Mouse (Mus musculus): Measurements from ENCODE around the gene Ccdc162. TPM values are rescaled to one million over a fixed set of nuclear protein-coding genes. Genes with fewer than 3 reads are reported as not detected.

Gene Ccdc162
- polyA plus RNA-seq, 2 experiments, result 1.6 to 2.1 TPM

DNA sequence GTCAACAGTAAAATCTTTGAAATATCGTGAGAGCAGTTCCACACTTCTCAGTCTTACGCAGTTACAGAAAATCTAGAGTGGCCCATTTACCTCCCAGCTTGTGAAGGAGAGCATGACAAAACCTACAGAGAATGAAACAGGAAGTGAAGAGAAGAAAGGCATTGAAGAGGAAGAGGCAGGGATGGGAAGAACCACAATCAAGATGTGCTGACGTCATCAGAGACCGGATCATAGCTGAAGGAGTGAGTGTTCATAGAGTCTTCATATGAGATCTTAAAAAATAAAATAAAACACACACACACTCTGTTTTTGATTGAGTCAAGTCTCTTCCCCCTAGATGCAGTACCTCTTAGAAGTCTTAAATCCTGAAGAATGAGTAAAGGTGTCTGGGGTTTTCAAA lies 100.9 kb downstream of the Ccdc162 start:
- 86% methylated on average over 4 of the region's 4 CpGs for WGBS
- no peaks in the 10 kb centered on the region for H3K27me3 ChIP-seq (ENCODE audit: control insufficient read depth, insufficient read depth, low read length)
- H3K4me2 ChIP-seq (replicated peaks; ENCODE audit: low read depth, low read length, severe bottlenecking), result no peak overlapping the region

DNA sequence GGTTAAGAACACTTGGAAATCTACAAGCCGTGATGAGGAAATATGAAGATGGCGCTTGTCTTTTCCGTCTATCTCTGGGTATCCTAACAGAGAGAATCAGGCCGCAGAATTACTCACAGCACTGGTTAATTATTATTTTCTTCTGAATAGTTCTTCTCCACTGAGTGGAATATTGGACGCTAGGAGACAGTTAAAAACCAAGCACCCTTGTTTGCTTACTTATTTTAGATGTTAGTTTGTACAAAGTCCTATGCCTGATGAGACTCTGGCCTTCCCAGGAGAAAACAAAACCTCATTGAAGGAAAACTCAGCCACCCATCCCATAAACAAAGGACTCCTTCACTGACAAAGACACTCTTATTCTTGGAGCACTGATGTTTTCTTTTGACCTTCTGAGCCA lies 104.5 kb downstream of the Ccdc162 start:
- ATAC-seq (ENCODE audit: low FRiP score, low read depth) (no peak), DNase-seq (ENCODE audit: low spot score) (no peak)
- TF ChIP-seq POLR2A (IDR thresholded peaks at IDR 0.05; ENCODE audit: borderline replicate concordance, extremely low read depth, insufficient read depth, insufficient read length), result no peak
- H3K27ac ChIP-seq (replicated peaks; ENCODE audit: low read depth, low read length), result no peak overlapping the region
- H3K9me3 ChIP-seq (ENCODE audit: control insufficient read depth, low read length), result no peaks in the 10 kb centered on the region
- H3K9ac ChIP-seq (ENCODE audit: low read depth, low read length, severe bottlenecking), result no peak overlapping the region
- H3K4me2 ChIP-seq (replicated peaks; ENCODE audit: low read depth, low read length, severe bottlenecking), result no peak overlapping the region
- no peak overlapping the region for H3K4me3 ChIP-seq (replicated peaks; ENCODE audit: low read length)
- H3K4me1 ChIP-seq (ENCODE audit: control insufficient read depth, insufficient read depth, low read length), result no peaks in the 10 kb centered on the region
- 92% methylated on average over 5 of the region's 5 CpGs for WGBS
- H3K27me3 ChIP-seq (ENCODE audit: control insufficient read depth, insufficient read depth, low read length), result no peaks in the 10 kb centered on the region
- no peaks in the 10 kb centered on the region for H3K36me3 ChIP-seq (ENCODE audit: control insufficient read depth, insufficient read depth, low read length)

More for the DNA sequence above, 100.9 kb downstream of the Ccdc162 start:
- DNase-seq (ENCODE audit: low spot score) (no peak), ATAC-seq (ENCODE audit: low FRiP score, low read depth) (no peak)
- Histone ChIP-seq H3K9me3 (ENCODE audit: control insufficient read depth, low read length) (no peaks in the 10 kb centered on the region), H3K4me3 (replicated peaks; ENCODE audit: low read length) (no peak overlapping the region), H3K36me3 (ENCODE audit: control insufficient read depth, insufficient read depth, low read length) (no peaks in the 10 kb centered on the region), H3K27ac (replicated peaks; ENCODE audit: low read depth, low read length) (no peak overlapping the region), H3K4me1 (ENCODE audit: control insufficient read depth, insufficient read depth, low read length) (no peaks in the 10 kb centered on the region), H3K9ac (ENCODE audit: low read depth, low read length, severe bottlenecking) (no peak overlapping the region)
- TF ChIP-seq POLR2A (IDR thresholded peaks at IDR 0.05; ENCODE audit: borderline replicate concordance, extremely low read depth, insufficient read depth, insufficient read length), result no peak

DNA sequence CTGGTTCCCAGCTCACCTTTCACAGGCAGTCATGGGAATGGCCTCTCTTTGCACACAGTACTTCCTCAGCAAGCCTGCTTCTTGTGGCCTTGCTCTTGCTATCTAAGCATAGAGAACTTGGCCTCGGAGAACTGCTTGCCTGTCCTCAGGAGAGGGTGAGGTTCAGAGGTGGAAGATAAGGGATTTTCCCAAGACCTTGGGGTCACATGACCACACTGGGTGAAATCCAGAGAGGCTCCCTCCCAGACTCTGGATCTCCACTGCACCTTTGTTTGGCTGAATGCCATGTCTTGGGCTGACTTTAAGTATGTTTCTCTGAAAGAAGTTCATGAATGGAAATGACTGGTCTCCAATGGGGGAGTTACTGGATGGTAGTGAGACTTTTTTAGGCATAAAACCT lies 107.0 kb downstream of the Ccdc162 start:
- no peak for DNase-seq (ENCODE audit: low spot score)
- Histone ChIP-seq H3K4me3 (replicated peaks; ENCODE audit: low read length) (no peak overlapping the region), H3K9me3 (ENCODE audit: control insufficient read depth, low read length) (no peaks in the 10 kb centered on the region), H3K4me1 (ENCODE audit: control insufficient read depth, insufficient read depth, low read length) (no peaks in the 10 kb centered on the region), H3K27ac (replicated peaks; ENCODE audit: low read depth, low read length) (no peak overlapping the region), H3K9ac (ENCODE audit: low read depth, low read length, severe bottlenecking) (no peak overlapping the region), H3K27me3 (ENCODE audit: control insufficient read depth, insufficient read depth, low read length) (no peaks in the 10 kb centered on the region), H3K36me3 (ENCODE audit: control insufficient read depth, insufficient read depth, low read length) (no peaks in the 10 kb centered on the region), H3K4me2 (replicated peaks; ENCODE audit: low read depth, low read length, severe bottlenecking) (no peak overlapping the region)
- TF ChIP-seq POLR2A (IDR thresholded peaks at IDR 0.05; ENCODE audit: borderline replicate concordance, extremely low read depth, insufficient read depth, insufficient read length), result no peak
- no peak for ATAC-seq (ENCODE audit: low FRiP score, low read depth)
- 90% methylated on average over 1 of the region's 1 CpGs for WGBS

DNA sequence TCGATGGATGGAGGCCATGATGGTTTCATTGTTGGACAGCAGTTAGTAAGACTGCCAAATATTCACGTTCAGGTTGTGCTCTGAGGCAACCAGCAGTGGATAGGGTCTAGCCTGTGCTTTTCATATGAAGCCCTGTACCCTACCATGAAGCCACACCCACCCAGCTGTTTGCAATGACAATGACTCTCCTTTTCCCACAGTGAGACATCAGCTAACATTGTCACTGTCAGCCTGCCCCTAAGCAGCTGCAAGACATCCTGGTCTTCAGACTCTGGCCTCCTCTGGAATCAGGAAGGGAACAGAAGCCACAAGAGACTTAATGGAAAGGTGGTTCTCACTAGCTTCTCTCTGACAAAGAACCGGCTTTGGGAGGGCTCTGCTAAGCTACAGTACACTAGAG lies 107.9 kb downstream of the Ccdc162 start:
- H3K4me2 ChIP-seq (replicated peaks; ENCODE audit: low read depth, low read length, severe bottlenecking), result no peak overlapping the region
- WGBS, result 85% methylated on average over 3 of the region's 3 CpGs
- no peak for TF ChIP-seq POLR2A (IDR thresholded peaks at IDR 0.05; ENCODE audit: borderline replicate concordance, extremely low read depth, insufficient read depth, insufficient read length)
- H3K9me3 ChIP-seq (ENCODE audit: control insufficient read depth, low read length), result no peaks in the 10 kb centered on the region
- ATAC-seq (ENCODE audit: low FRiP score, low read depth) (no peak), DNase-seq (ENCODE audit: low spot score) (no peak)
- H3K27me3 ChIP-seq (ENCODE audit: control insufficient read depth, insufficient read depth, low read length), result no peaks in the 10 kb centered on the region
- no peak overlapping the region for H3K27ac ChIP-seq (replicated peaks; ENCODE audit: low read depth, low read length)
- H3K9ac ChIP-seq (ENCODE audit: low read depth, low read length, severe bottlenecking), result no peak overlapping the region
- no peaks in the 10 kb centered on the region for H3K4me1 ChIP-seq (ENCODE audit: control insufficient read depth, insufficient read depth, low read length)
- H3K4me3 ChIP-seq (replicated peaks; ENCODE audit: low read length), result no peak overlapping the region
- no peaks in the 10 kb centered on the region for H3K36me3 ChIP-seq (ENCODE audit: control insufficient read depth, insufficient read depth, low read length)

DNA sequence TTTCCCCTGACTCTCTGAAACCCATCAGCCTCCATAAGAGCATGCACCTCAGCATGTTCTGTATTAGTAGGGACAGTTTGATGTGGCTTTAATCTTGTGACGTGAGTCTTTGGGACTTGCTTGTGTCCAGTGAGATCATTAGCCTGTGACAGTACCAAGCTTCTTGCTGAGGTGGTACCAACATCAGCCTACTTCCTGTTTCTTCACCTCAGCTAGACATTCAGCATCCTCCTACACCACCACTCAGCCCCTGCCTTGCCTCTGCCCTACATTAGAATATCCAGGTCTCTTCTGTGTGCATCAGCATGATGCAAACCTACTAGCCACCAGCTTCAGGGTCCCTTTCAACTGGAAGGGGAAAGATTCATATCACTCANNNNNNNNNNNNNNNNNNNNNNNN lies 113.8 kb downstream of the Ccdc162 start:
- no peak overlapping the region for H3K27ac ChIP-seq (replicated peaks; ENCODE audit: low read depth, low read length)
- no peaks in the 10 kb centered on the region for H3K36me3 ChIP-seq (ENCODE audit: control insufficient read depth, insufficient read depth, low read length)
- DNase-seq (ENCODE audit: low spot score), result no peak
- WGBS, result 90% methylated on average over 1 of the region's 1 CpGs
- no peaks in the 10 kb centered on the region for H3K4me1 ChIP-seq (ENCODE audit: control insufficient read depth, insufficient read depth, low read length)
- H3K27me3 ChIP-seq (ENCODE audit: control insufficient read depth, insufficient read depth, low read length), result no peaks in the 10 kb centered on the region
- no peak for ATAC-seq (ENCODE audit: low FRiP score, low read depth)
- H3K4me2 ChIP-seq (replicated peaks; ENCODE audit: low read depth, low read length, severe bottlenecking), result no peak overlapping the region
- H3K9ac ChIP-seq (ENCODE audit: low read depth, low read length, severe bottlenecking), result no peak overlapping the region
- no peak overlapping the region for H3K4me3 ChIP-seq (replicated peaks; ENCODE audit: low read length)
- no peak for TF ChIP-seq POLR2A (IDR thresholded peaks at IDR 0.05; ENCODE audit: borderline replicate concordance, extremely low read depth, insufficient read depth, insufficient read length)
- no peaks in the 10 kb centered on the region for H3K9me3 ChIP-seq (ENCODE audit: control insufficient read depth, low read length)
